Mouse (Mus musculus) bone marrow, adult 2 months (tissue): ENCODE measurements around the gene Btbd35f7. TPM values are rescaled to one million over a fixed set of nuclear protein-coding genes. Genes with fewer than 3 reads are reported as not detected.
"Not testable (repeated sequence)": the region's sequence is repeated elsewhere in the genome, so short reads cannot be mapped to it uniquely, and the experiment has no call there.

Experiments used
- H3K27ac ChIP-seq: fragments of 200-500 bp; 2 replicates; pipeline ENCODE4 v1.5.1; 2012; ENCODE audit warnings: low read depth, mild to moderate bottlenecking, control low read depth, inconsistent platforms, low read length; ENCODE audit not compliant: control insufficient read depth, poor library complexity, insufficient read depth
- H3K4me1 ChIP-seq: fragments of 200-500 bp; 2 replicates; pipeline ENCODE4 v1.6.1; 2011; ENCODE audit warnings: low read length; ENCODE audit not compliant: control insufficient read depth, insufficient read depth
- H3K4me3 ChIP-seq: fragments of 200-500 bp; replicated peaks from 2 replicates; pipeline ENCODE3; 2011; ENCODE audit warnings: mild to moderate bottlenecking, low read depth, low read length, control low read depth; ENCODE audit not compliant: control insufficient read depth
- whole genome bisulfite sequencing: fragments of 180-500 bp; shearing (Covaris S2); methylation state at CpG from one replicate; pipeline ENCODE4 v1.1.7; 2018; 5-methylcytosine and 5-hydroxymethylcytosine counted together
- polyA plus RNA-seq: library from polyadenylated mRNA; stranded (reverse); fragments of >200 nt; gene quantifications from 2 replicates; pipeline ENCODE4 v1.2.4, GENCODE M21; 2011; ENCODE audit warnings: low replicate concordance; ENCODE audit not compliant: missing spikeins, insufficient read depth, insufficient read length

Btbd35f7 gene
- polyA plus RNA-seq: not detected in 2 replicates

GRCm38 (mm10) chrX:5668767-5669166 lies at the start of gene Btbd35f7:
Gene Btbd35f7, plus strand, starts transcription at chrX:5669067.
- not testable (repeated sequence) for H3K4me1 ChIP-seq, H3K4me3 ChIP-seq, H3K27ac ChIP-seq
- WGBS: no CpG with 5 or more reads among the region's 2 CpGs

Other genes starting within 250 kb of the Btbd35f7 start
- not detected in 2 replicates for gene Mycs, start 199.8 kb upstream of the Btbd35f7 start, polyA plus RNA-seq